Mouse (Mus musculus) midbrain, postnatal 0 days (tissue): ENCODE data around the gene Dcun1d4. TPM values are rescaled to one million over a fixed set of nuclear protein-coding genes. Genes with fewer than 3 reads are reported as not detected.

Experiments used
- ATAC-seq: fragments of 200-750 bp; cut with Nextera tagmentation; 2 replicates; pipeline ENCODE4 v1.8.0; 2017; ENCODE audit warnings: moderate number of reproducible peaks, mild to moderate bottlenecking, moderate TSS enrichment, moderate library complexity; ENCODE audit not compliant: low FRiP score
- DNase-seq: peaks from one replicate; pipeline ENCODE4 v3.0.0-alpha.2; 2015; ENCODE audit warnings: low spot score
- H3K27ac ChIP-seq: fragments of 300-500 bp; sonication (generic); 2 replicates; pipeline ENCODE4 v1.5.1; 2014; ENCODE audit warnings: low read depth, mild to moderate bottlenecking, low read length, mixed read lengths
- H3K27me3 ChIP-seq: fragments of 300-500 bp; sonication (generic); 2 replicates; pipeline ENCODE4 v1.6.1; 2014; ENCODE audit warnings: low read length, control low read depth, mixed read lengths; ENCODE audit not compliant: insufficient read depth
- H3K36me3 ChIP-seq: fragments of 300-500 bp; sonication (generic); 2 replicates; pipeline ENCODE4 v1.6.1; 2014; ENCODE audit warnings: low read length, control low read depth, mixed read lengths; ENCODE audit not compliant: insufficient read depth
- H3K4me1 ChIP-seq: fragments of 300-500 bp; sonication (generic); 2 replicates; pipeline ENCODE4 v1.6.1; 2014; ENCODE audit warnings: mild to moderate bottlenecking, control low read depth, antibody characterized with exemption, low read length, mixed read lengths; ENCODE audit not compliant: insufficient read depth
- H3K4me2 ChIP-seq: fragments of 300-500 bp; sonication (generic); 2 replicates; pipeline ENCODE4 v1.6.1; 2014; ENCODE audit warnings: low read depth, mild to moderate bottlenecking, low read length, mixed read lengths; ENCODE audit not compliant: poor library complexity, severe bottlenecking
- H3K4me3 ChIP-seq: fragments of 300-500 bp; sonication (generic); 2 replicates; pipeline ENCODE4 v1.5.1; 2014; ENCODE audit warnings: low read depth, mild to moderate bottlenecking, low read length, moderate library complexity
- H3K9ac ChIP-seq: fragments of 300-500 bp; sonication (generic); replicated peaks from 2 replicates; pipeline ENCODE4 v1.6.1; 2014; ENCODE audit warnings: mild to moderate bottlenecking, low read length, moderate library complexity, mixed read lengths; ENCODE audit not compliant: poor library complexity, severe bottlenecking
- H3K9me3 ChIP-seq: fragments of 300-500 bp; sonication (generic); 2 replicates; pipeline ENCODE4 v1.6.1; 2016; ENCODE audit warnings: low read length, control low read depth
- CTCF ChIP-seq: IDR thresholded peaks from 2 replicates; pipeline ENCODE4 v1.5.1; 2016; ENCODE audit warnings: antibody characterized with exemption, mild to moderate bottlenecking
- WGBS: fragments of 180-500 bp; shearing (Covaris S2); extraction: QIAGEN DNeasy Blood & Tissue Kit; methylation state at CpG from one replicate; pipeline ENCODE4 v1.1.7; 2014; 5-methylcytosine and 5-hydroxymethylcytosine counted together
- polyA plus RNA-seq: library from polyadenylated mRNA; unstranded; fragments of >200 nt; fragmentation: Nextera tagmentation; extraction: Ambion mirVana; gene quantifications from 2 replicates; pipeline ENCODE4 v1.2.1, GENCODE M21; 2015
- total RNA-seq: library from RNA; depleted of rRNA; stranded (reverse); fragments of >200 nt; gene quantifications from 2 replicates; pipeline ENCODE4 v1.2.3, GENCODE M21; 2014

The Dcun1d4 gene
- total and polyA plus RNA-seq, 2 experiments from 2014 or later: 31.1 to 46.2 TPM

GRCm38 (mm10) chr5:73547252-73547651 lies 66.5 kb downstream of the Dcun1d4 start:
- Histone ChIP-seq H3K9me3 (no peaks in the 10 kb centered on the region), H3K4me1 (no peaks in the 10 kb centered on the region), H3K27me3 (no peaks in the 10 kb centered on the region), H3K27ac (no peak overlapping the region), H3K36me3 (peaks cover 21% of the 10 kb centered on the region), H3K4me3 (no peak overlapping the region), H3K4me2 (no peak overlapping the region), H3K9ac (no peak overlapping the region)
- WGBS: 91% methylated on average over 7 of the region's 7 CpGs
- DNase-seq (no peak), ATAC-seq (no peak)
- TF ChIP-seq CTCF: no peak

- Histone ChIP-seq H3K9me3 (no peaks in the 10 kb centered on the region), H3K27ac (no peak overlapping the region), H3K9ac (no peak overlapping the region), H3K4me1 (no peaks in the 10 kb centered on the region), H3K27me3 (no peaks in the 10 kb centered on the region), H3K4me2 (no peak overlapping the region), H3K4me3 (no peak overlapping the region), H3K36me3 (peaks cover 29% of the 10 kb centered on the region)
- no peak for DNase-seq
- ATAC-seq: no peak
- no peak for TF ChIP-seq CTCF
- 92% methylated on average over 7 of the region's 7 CpGs for WGBS
These were observed 67.4 kb downstream of the Dcun1d4 start for GRCm38 (mm10) chr5:73548237-73548636.

DNA sequence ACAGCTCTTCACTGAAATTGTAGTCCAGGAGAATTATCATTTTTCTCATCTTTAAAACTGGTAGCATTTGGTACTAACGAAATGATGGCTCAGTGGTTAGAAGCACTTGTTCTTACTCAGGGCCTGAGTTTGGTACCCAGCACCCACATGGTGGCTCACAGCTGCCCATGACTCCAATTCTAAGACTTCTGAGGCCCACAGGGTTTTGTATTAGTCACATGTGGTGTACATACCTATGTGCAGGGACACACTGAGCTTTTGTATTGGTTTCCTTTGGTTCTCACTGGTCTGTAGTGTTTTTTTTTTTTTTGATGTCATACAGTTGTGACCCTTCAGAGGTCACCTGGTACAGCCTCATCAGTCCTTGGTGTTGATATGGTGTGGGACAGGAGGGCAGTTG lies 68.0 kb downstream of the Dcun1d4 start:
- WGBS: 100% methylated on average over 1 of the region's 1 CpGs
- no peaks in the 10 kb centered on the region for H3K9me3 ChIP-seq
- no peaks in the 10 kb centered on the region for H3K4me1 ChIP-seq
- H3K27me3 ChIP-seq: no peaks in the 10 kb centered on the region
- peaks cover 28% of the 10 kb centered on the region for H3K36me3 ChIP-seq
- ATAC-seq (no peak), DNase-seq (no peak)
- H3K27ac ChIP-seq: no peak overlapping the region
- H3K9ac ChIP-seq: no peak overlapping the region
- TF ChIP-seq CTCF: no peak
- H3K4me3 ChIP-seq: no peak overlapping the region
- no peak overlapping the region for H3K4me2 ChIP-seq

- ATAC-seq (no peak), DNase-seq (no peak)
- Histone ChIP-seq H3K36me3 (peaks cover 13% of the 10 kb centered on the region), H3K4me1 (no peaks in the 10 kb centered on the region), H3K27ac (no peak overlapping the region), H3K4me3 (no peak overlapping the region), H3K9me3 (no peaks in the 10 kb centered on the region), H3K9ac (no peak overlapping the region), H3K27me3 (no peaks in the 10 kb centered on the region), H3K4me2 (no peak overlapping the region)
- WGBS: 60% methylated on average over 5 of the region's 5 CpGs
- no peak for TF ChIP-seq CTCF
These were observed 71.0 kb downstream of the Dcun1d4 start for GRCm38 (mm10) chr5:73551836-73552235.

GRCm38 (mm10) chr5:73553903-73554302 lies 73.1 kb downstream of the Dcun1d4 start:
- WGBS: 91% methylated on average over 11 of the region's 11 CpGs
- H3K4me2 ChIP-seq: no peak overlapping the region
- no peak overlapping the region for H3K4me3 ChIP-seq
- no peak overlapping the region for H3K27ac ChIP-seq
- no peak overlapping the region for H3K9ac ChIP-seq
- ATAC-seq (no peak), DNase-seq (no peak)
- TF ChIP-seq CTCF: no peak
- H3K4me1 ChIP-seq: no peaks in the 10 kb centered on the region
- no peaks in the 10 kb centered on the region for H3K27me3 ChIP-seq
- no peaks in the 10 kb centered on the region for H3K9me3 ChIP-seq
- H3K36me3 ChIP-seq: peaks cover 21% of the 10 kb centered on the region

DNA sequence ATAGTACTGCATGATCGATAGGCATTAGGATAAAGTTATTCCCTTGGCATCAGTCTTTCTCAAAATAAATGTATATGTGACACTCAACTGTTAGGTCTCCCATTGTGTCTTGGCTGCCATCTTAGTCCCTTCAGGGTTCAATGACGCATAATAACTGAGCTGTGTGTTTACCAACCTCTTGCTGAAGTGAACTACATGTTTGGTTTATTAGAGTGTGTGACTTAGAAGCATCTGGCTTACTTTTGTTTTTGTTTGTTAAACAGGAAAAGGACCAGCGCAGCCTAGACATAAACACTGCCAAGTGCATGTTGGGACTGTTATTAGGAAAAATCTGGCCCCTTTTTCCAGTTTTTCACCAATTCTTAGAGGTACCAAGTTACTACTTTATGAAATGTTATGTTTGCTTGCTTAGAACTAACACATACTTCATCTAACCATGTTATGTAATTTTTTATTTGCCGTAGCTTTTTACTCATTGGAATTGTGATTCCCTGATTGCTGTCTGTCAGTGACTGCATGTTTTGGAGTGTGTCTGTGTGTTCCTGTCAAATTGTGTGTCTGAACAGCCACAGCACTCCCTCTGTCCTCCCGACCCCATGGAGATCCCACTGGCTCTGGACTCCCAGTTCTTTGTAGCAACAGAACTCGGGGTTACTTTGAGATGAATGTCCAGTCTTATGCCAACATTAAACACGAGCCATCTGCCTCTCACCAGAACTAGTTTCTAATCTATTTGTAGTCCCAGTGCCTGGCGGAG lies 74.5 kb downstream of the Dcun1d4 start:
- no peak overlapping the region for H3K9ac ChIP-seq
- H3K27me3 ChIP-seq: no peaks in the 10 kb centered on the region
- no peak overlapping the region for H3K27ac ChIP-seq
- 79% methylated on average over 8 of the region's 8 CpGs for WGBS
- peaks cover 22% of the 10 kb centered on the region for H3K36me3 ChIP-seq
- no peak for ATAC-seq
- no peak overlapping the region for H3K4me2 ChIP-seq
- TF ChIP-seq CTCF: no peak
- no peak overlapping the region for H3K4me3 ChIP-seq
- no peaks in the 10 kb centered on the region for H3K4me1 ChIP-seq
- H3K9me3 ChIP-seq: no peaks in the 10 kb centered on the region
- no peak for DNase-seq
